Mouse (Mus musculus) G1E (cell line): ENCODE measurements around the gene Majin. TPM values are rescaled to one million over a fixed set of nuclear protein-coding genes. Genes with fewer than 3 reads are reported as not detected.

Source experiments
- ATAC-seq: 2 replicates; pipeline ENCODE4 v1.8.0; 2016; ENCODE audit warnings: mild to moderate bottlenecking; ENCODE audit not compliant: insufficient number of reproducible peaks, poor library complexity, low FRiP score, severe bottlenecking; ENCODE audit errors: extremely low read depth
- DNase-seq: peaks from one replicate; pipeline ENCODE4 v3.0.0; 2012; ENCODE audit warnings: low spot score
- H3K27me3 ChIP-seq: 2 replicates; pipeline ENCODE4 v1.6.1; 2012; ENCODE audit warnings: mild to moderate bottlenecking, low read length, inconsistent platforms; ENCODE audit not compliant: insufficient read depth
- H3K36me3 ChIP-seq: replicated peaks from 2 replicates; pipeline ENCODE3; 2012; ENCODE audit warnings: mild to moderate bottlenecking, inconsistent platforms
- H3K4me1 ChIP-seq: 2 replicates; pipeline ENCODE4 v1.6.1; 2012; ENCODE audit warnings: low read depth, low read length, inconsistent platforms, mixed read lengths; ENCODE audit not compliant: insufficient read depth
- H3K4me3 ChIP-seq: 2 replicates; pipeline ENCODE4 v1.5.1; 2012; ENCODE audit warnings: low read depth, mild to moderate bottlenecking, inconsistent platforms, low read length, moderate library complexity, mixed read lengths
- H3K9me3 ChIP-seq: replicated peaks from 2 replicates; pipeline ENCODE4 v1.6.1; 2012; ENCODE audit warnings: inconsistent platforms
- CTCF ChIP-seq: IDR thresholded peaks from 2 replicates; pipeline ENCODE4 v1.5.1; 2012; ENCODE audit warnings: low read depth, low read length, inconsistent platforms, mixed read lengths
- GATA1 ChIP-seq: IDR thresholded peaks from 2 replicates; pipeline ENCODE4 v1.6.1; 2012; ENCODE audit warnings: borderline replicate concordance, low read length, inconsistent platforms, mixed read lengths
- GATA2 ChIP-seq: IDR thresholded peaks from 2 replicates; pipeline ENCODE4 v1.6.1; 2012; ENCODE audit warnings: low read depth, low read length, inconsistent platforms, borderline replicate concordance
- POLR2AphosphoS5 ChIP-seq: IDR thresholded peaks from 2 replicates; pipeline ENCODE4 v1.6.1; 2012; ENCODE audit warnings: low read depth, low read length, inconsistent platforms; ENCODE audit not compliant: insufficient replicate concordance
- TAL1 ChIP-seq: conservative IDR thresholded peaks from 2 replicates; pipeline ENCODE4 v1.6.1; 2012; ENCODE audit warnings: low read depth, low read length, inconsistent platforms, mixed read lengths
- polyA plus RNA-seq: library from polyadenylated mRNA; stranded (reverse); fragments of >175 nt; gene quantifications from 2 replicates; pipeline ENCODE4 v1.2.3, GENCODE M21; 2012
- total RNA-seq, 2 experiments: library from RNA; stranded (forward) in 1 of 2; stranded (reverse) in 1 of 2; fragments of 200-1000 nt in 1 of 2; fragments of >200 nt in 1 of 2; fragmentation: Nextera tagmentation in 1 of 2; gene quantifications; 2 replicates each; pipeline ENCODE4 v1.2.3; 2014 to 2017

Majin gene
- total and polyA plus RNA-seq, 3 experiments = 0.11 TPM; not detected in 2

- Histone ChIP-seq H3K36me3 (peaks cover 34% of the 10 kb centered on the region), H3K9me3 (no peaks in the 10 kb centered on the region), H3K4me3 (peak within 1 kb of the TSS; percentile 91), H3K27me3 (no peaks in the 10 kb centered on the region; the same call in 1 of the 2 replicates), H3K4me1 (peaks cover 49% of the 10 kb centered on the region)
- peak; percentile 97 for DNase-seq
- no peak for TF ChIP-seq GATA1
- TF ChIP-seq POLR2AphosphoS5 = no peak
- no peak for TF ChIP-seq CTCF
- TF ChIP-seq TAL1 = no peak
- no peak for TF ChIP-seq GATA2
- peak; percentile 93 for ATAC-seq
Observed at GRCm38 (mm10) chr19:6241274-6242107, 57.3 kb downstream of the Majin start, which contains the start of gene Atg2a. Gene Atg2a, plus strand, starts transcription at chr19:6241668.

GRCm38 (mm10) chr19:6242281-6242680, 58.1 kb downstream of the Majin start:
- DNase-seq (peak; percentile 96), ATAC-seq (peak; percentile 51)
- no peaks in the 10 kb centered on the region for H3K9me3 ChIP-seq
- peaks cover 42% of the 10 kb centered on the region for H3K4me1 ChIP-seq
- TF ChIP-seq GATA2 (no peak), TAL1 (no peak), CTCF (no peak), GATA1 (no peak), POLR2AphosphoS5 (no peak)
- peaks cover 42% of the 10 kb centered on the region for H3K36me3 ChIP-seq
- H3K4me3 ChIP-seq = peak overlapping the region; percentile 91
- H3K27me3 ChIP-seq = no peaks in the 10 kb centered on the region; the same call in 1 of the 2 replicates

- ATAC-seq (no peak), DNase-seq (no peak)
- Histone ChIP-seq H3K9me3 (no peaks in the 10 kb centered on the region), H3K27me3 (no peaks in the 10 kb centered on the region; the same call in 1 of the 2 replicates), H3K4me1 (peaks cover 42% of the 10 kb centered on the region), H3K36me3 (peaks cover 52% of the 10 kb centered on the region), H3K4me3 (no peak overlapping the region; the same call in 1 of the 2 replicates)
- TF ChIP-seq GATA2 (no peak), TAL1 (no peak), GATA1 (no peak), CTCF (no peak), POLR2AphosphoS5 (no peak)
Observed at GRCm38 (mm10) chr19:6243226-6243625, 59.0 kb downstream of the Majin start.

GRCm38 (mm10) chr19:6245806-6246205, 61.6 kb downstream of the Majin start:
- H3K9me3 ChIP-seq = no peaks in the 10 kb centered on the region
- TF ChIP-seq GATA1 (no peak), GATA2 (no peak), TAL1 (no peak), POLR2AphosphoS5 (no peak), CTCF (no peak)
- H3K4me1 ChIP-seq = peaks cover 28% of the 10 kb centered on the region
- ATAC-seq (no peak), DNase-seq (no peak)
- H3K4me3 ChIP-seq = no peak overlapping the region
- no peaks in the 10 kb centered on the region; the same call in 1 of the 2 replicates for H3K27me3 ChIP-seq
- H3K36me3 ChIP-seq = peaks cover 72% of the 10 kb centered on the region

- DNase-seq (no peak), ATAC-seq (no peak)
- H3K36me3 ChIP-seq = peaks cover 91% of the 10 kb centered on the region
- H3K9me3 ChIP-seq = no peaks in the 10 kb centered on the region
- H3K27me3 ChIP-seq = no peaks in the 10 kb centered on the region; the same call in 1 of the 2 replicates
- no peak overlapping the region for H3K4me3 ChIP-seq
- TF ChIP-seq GATA2 (no peak), TAL1 (no peak), GATA1 (no peak), CTCF (no peak), POLR2AphosphoS5 (no peak)
- H3K4me1 ChIP-seq = peaks cover 21% of the 10 kb centered on the region
Observed at GRCm38 (mm10) chr19:6247526-6248300, 63.5 kb downstream of the Majin start.

- Histone ChIP-seq H3K36me3 (peaks cover 94% of the 10 kb centered on the region), H3K4me3 (no peak overlapping the region), H3K9me3 (no peaks in the 10 kb centered on the region), H3K4me1 (peaks cover 12% of the 10 kb centered on the region; the same call in 1 of the 2 replicates), H3K27me3 (no peaks in the 10 kb centered on the region)
- DNase-seq = no peak
- ATAC-seq = no peak
- TF ChIP-seq TAL1 (no peak), GATA1 (no peak), GATA2 (no peak), CTCF (no peak), POLR2AphosphoS5 (no peak)
Observed at GRCm38 (mm10) chr19:6253021-6253420, 68.8 kb downstream of the Majin start.
